Mouse (Mus musculus): Measurements from ENCODE around the gene Taok1. TPM values are rescaled to one million over a fixed set of nuclear protein-coding genes. Genes with fewer than 3 reads are reported as not detected.

Taok1 gene
- polyA plus RNA-seq, 2 experiments from 2014 or later: 17.3 to 23.1 TPM

GRCm38 (mm10) chr11:77491123-77491501 is 116.5 kb downstream of the Taok1 start:
- ATAC-seq: peak; percentile 75

- no peak for ATAC-seq
Observed at GRCm38 (mm10) chr11:77490451-77490850, 117.2 kb downstream of the Taok1 start.

DNA sequence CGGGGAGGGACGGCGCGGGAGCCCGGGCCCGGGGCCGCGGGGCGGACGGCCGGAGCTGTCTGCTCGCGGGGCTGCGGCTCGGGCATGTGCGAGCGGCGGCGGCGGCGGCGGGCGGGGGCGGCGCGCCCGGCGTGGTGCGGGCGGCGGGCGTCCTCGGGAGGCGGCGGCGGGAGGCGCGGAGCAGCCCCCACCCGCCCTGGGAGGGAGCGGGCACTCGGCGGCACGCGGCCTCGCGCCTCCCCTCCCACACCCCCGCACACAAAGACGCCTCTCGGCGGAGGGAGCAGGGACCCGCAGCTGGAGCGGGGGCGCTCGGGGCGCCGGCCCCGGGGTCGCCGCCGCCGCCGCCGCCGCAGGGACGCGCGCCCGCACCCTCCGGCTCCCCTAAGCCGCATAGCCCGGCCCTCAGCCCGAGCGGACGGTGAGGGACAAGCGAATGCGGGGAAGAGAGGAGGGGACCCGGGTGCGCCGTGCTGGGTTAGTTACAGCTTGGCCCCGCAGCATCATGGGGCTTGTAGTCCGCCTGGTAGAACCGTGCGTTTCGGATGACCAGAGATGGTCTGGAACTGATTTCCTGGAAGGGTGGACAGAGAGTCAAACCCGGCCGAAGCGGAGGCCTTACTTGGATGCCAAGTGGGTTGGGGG is 117.9 kb downstream of the Taok1 start, which contains the start of gene Ankrd13b:
Gene Ankrd13b, minus strand, starts transcription at position 88 of the 645 bp plus-strand sequence.
- peak; percentile 18 for ATAC-seq

- no peak for ATAC-seq
Observed at GRCm38 (mm10) chr11:77488771-77489581, 118.6 kb downstream of the Taok1 start.

DNA sequence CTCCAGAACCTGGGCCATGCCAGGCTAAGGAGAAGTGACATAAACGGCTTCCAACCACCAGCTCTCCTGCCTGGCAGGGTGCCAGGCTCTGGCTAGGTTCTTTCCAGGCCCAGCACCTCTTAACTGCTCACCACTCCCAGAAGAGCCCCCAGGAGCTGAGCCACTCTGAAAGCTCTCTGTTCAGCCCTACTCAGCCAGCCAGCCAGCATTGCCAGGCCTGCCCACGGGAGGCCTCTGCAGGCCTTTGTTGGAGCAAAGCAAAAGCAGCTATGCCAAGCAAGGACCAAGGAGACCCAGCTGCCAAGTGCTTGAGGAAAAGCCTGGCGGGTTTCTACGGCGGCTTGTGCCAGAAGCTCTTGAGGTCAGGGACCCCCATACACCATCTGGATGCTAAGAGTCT is 120.8 kb downstream of the Taok1 start:
- ATAC-seq: no peak

DNA sequence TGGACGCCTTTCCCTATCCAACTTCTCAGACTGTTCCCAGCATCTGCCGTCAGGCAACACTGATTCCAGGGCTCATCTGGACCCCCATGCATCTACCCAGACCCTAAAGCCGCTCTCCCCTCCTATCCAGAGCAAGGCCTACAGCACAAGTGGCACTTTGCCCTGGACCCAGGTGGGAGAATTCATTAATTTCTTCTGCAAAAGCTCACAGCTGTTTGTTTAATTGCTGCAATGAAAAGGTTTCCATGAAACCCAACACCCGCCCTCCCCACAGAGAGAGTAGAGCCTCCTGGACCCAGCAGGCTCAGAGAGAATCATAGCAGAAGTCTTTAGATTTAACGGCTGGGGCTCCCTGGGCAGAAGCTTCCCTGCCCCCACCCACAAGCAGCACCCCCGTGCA is 122.4 kb downstream of the Taok1 start:
- ATAC-seq: no peak

- peak; percentile 99 for ATAC-seq
Observed at GRCm38 (mm10) chr11:77483510-77484255, 123.9 kb downstream of the Taok1 start.

GRCm38 (mm10) chr11:77483043-77483442 is 124.6 kb downstream of the Taok1 start:
- no peak for ATAC-seq

Other genes with a start within 250 kb of the Taok1 start
- gene Coro6, start 145.4 kb downstream of the Taok1 start, polyA plus RNA-seq (2017; shearing (Covaris generic)): not detected
- gene Ankrd13b, start 118.1 kb downstream of the Taok1 start, polyA plus RNA-seq (2017; shearing (Covaris generic)): 1 to 10 TPM; 1.3 to 1.4 TPM
- gene Git1, start 114.3 kb downstream of the Taok1 start, polyA plus RNA-seq (2017; shearing (Covaris generic)): 10 to 100 TPM in 1 of 2 experiments, 1 to 10 TPM in 1; 9.6 to 10.9 TPM
- gene Abhd15, start 92.7 kb downstream of the Taok1 start, polyA plus RNA-seq (2017; shearing (Covaris generic)): 1 to 10 TPM; 2.0 to 3.7 TPM
- gene Trp53i13, start 91.8 kb downstream of the Taok1 start, polyA plus RNA-seq (2017; shearing (Covaris generic)): 1 to 10 TPM; 5.9 to 8.5 TPM
- under 1 TPM; 0.48 to 0.58 TPM for gene Gm10392, start 88.6 kb downstream of the Taok1 start, polyA plus RNA-seq (2017; shearing (Covaris generic))
- gene Nufip2, start 78.3 kb upstream of the Taok1 start, polyA plus RNA-seq (2017; shearing (Covaris generic)): 10 to 100 TPM; 20.4 to 21.6 TPM
- not detected for gene Cryba1, start 117.5 kb upstream of the Taok1 start, polyA plus RNA-seq (2017; shearing (Covaris generic))
- gene Myo18a, start 155.4 kb upstream of the Taok1 start, polyA plus RNA-seq (2017; shearing (Covaris generic)): 10 to 100 TPM; 21.4 to 28.9 TPM
- gene Gm10277, start 179.9 kb upstream of the Taok1 start, polyA plus RNA-seq (2017; shearing (Covaris generic)): under 1 TPM; 0.32 to 0.34 TPM